Mouse (Mus musculus): ENCODE measurements around the gene Ccnf. TPM values are rescaled to one million over a fixed set of nuclear protein-coding genes. Genes with fewer than 3 reads are reported as not detected.
A peak's percentile ranks its signal among the peaks of the same experiment; 100 is the strongest.

The Ccnf gene
- total and polyA plus RNA-seq, 2 experiments from 2014 or later, result 5.0 to 6.2 TPM

GRCm38 (mm10) chr17:24223513-24223912 lies 27.8 kb downstream of the Ccnf start:
- Histone ChIP-seq H3K4me3 (ENCODE audit: low read depth, low read length) (no peak overlapping the region), H3K9ac (replicated peaks; ENCODE audit: low read length, poor library complexity, severe bottlenecking) (no peak overlapping the region), H3K4me1 (ENCODE audit: insufficient read depth, low read length) (peaks cover 9% of the 10 kb centered on the region), H3K4me2 (ENCODE audit: low read depth, low read length, poor library complexity, severe bottlenecking) (no peak overlapping the region), H3K27me3 (ENCODE audit: insufficient read depth, low read length) (no peaks in the 10 kb centered on the region), H3K9me3 (ENCODE audit: low read length) (no peaks in the 10 kb centered on the region), H3K27ac (ENCODE audit: low read depth, low read length) (no peak overlapping the region), H3K36me3 (ENCODE audit: insufficient read depth, low read length) (peaks cover 23% of the 10 kb centered on the region)
- 91% methylated on average over 5 of the region's 5 CpGs for WGBS
- DNase-seq (ENCODE audit: low spot score) (no peak), ATAC-seq (ENCODE audit: low FRiP score) (no peak)
- no peak for TF ChIP-seq CTCF (IDR thresholded peaks at IDR 0.05)

- peaks cover 9% of the 10 kb centered on the region for H3K4me1 ChIP-seq (ENCODE audit: insufficient read depth, low read length)
- WGBS, result 81% methylated on average over 6 of the region's 6 CpGs
- no peak overlapping the region for H3K4me3 ChIP-seq (ENCODE audit: low read depth, low read length)
- DNase-seq (ENCODE audit: low spot score) (no peak), ATAC-seq (ENCODE audit: low FRiP score) (no peak)
- no peak overlapping the region for H3K4me2 ChIP-seq (ENCODE audit: low read depth, low read length, poor library complexity, severe bottlenecking)
- no peak for TF ChIP-seq CTCF (IDR thresholded peaks at IDR 0.05)
- H3K9ac ChIP-seq (replicated peaks; ENCODE audit: low read length, poor library complexity, severe bottlenecking), result no peak overlapping the region
- no peaks in the 10 kb centered on the region for H3K9me3 ChIP-seq (ENCODE audit: low read length)
- no peaks in the 10 kb centered on the region for H3K27me3 ChIP-seq (ENCODE audit: insufficient read depth, low read length)
- peaks cover 22% of the 10 kb centered on the region for H3K36me3 ChIP-seq (ENCODE audit: insufficient read depth, low read length)
- no peak overlapping the region for H3K27ac ChIP-seq (ENCODE audit: low read depth, low read length)
Measured at GRCm38 (mm10) chr17:24222653-24223052, 28.6 kb downstream of the Ccnf start.

- H3K27me3 ChIP-seq (ENCODE audit: insufficient read depth, low read length), result no peaks in the 10 kb centered on the region
- peaks cover 9% of the 10 kb centered on the region for H3K4me1 ChIP-seq (ENCODE audit: insufficient read depth, low read length)
- ATAC-seq (ENCODE audit: low FRiP score) (peak; percentile 89), DNase-seq (ENCODE audit: low spot score) (peak; percentile 95)
- TF ChIP-seq CTCF (IDR thresholded peaks at IDR 0.05), result no peak
- H3K27ac ChIP-seq (ENCODE audit: low read depth, low read length), result peak within 1 kb of the TSS; percentile 65
- 5% methylated on average over 41 of the region's 41 CpGs for WGBS
- H3K9me3 ChIP-seq (ENCODE audit: low read length), result no peaks in the 10 kb centered on the region
- peaks cover 34% of the 10 kb centered on the region for H3K36me3 ChIP-seq (ENCODE audit: insufficient read depth, low read length)
- peak within 1 kb of the TSS; percentile 89 for H3K4me2 ChIP-seq (ENCODE audit: low read depth, low read length, poor library complexity, severe bottlenecking)
- peak within 1 kb of the TSS; percentile 76 for H3K4me3 ChIP-seq (ENCODE audit: low read depth, low read length)
- peak within 1 kb of the TSS; percentile 61 for H3K9ac ChIP-seq (replicated peaks; ENCODE audit: low read length, poor library complexity, severe bottlenecking)
Measured at GRCm38 (mm10) chr17:24220435-24221411, 30.6 kb downstream of the Ccnf start, which contains the start of gene Tedc2. TSS of gene Tedc2 (minus strand) at chr17:24220851.

- no peak overlapping the region for H3K4me2 ChIP-seq (ENCODE audit: low read depth, low read length, poor library complexity, severe bottlenecking)
- H3K4me1 ChIP-seq (ENCODE audit: insufficient read depth, low read length), result peaks cover 9% of the 10 kb centered on the region
- no peak for TF ChIP-seq CTCF (IDR thresholded peaks at IDR 0.05)
- H3K9ac ChIP-seq (replicated peaks; ENCODE audit: low read length, poor library complexity, severe bottlenecking), result no peak overlapping the region
- H3K4me3 ChIP-seq (ENCODE audit: low read depth, low read length), result no peak overlapping the region
- no peak for ATAC-seq (ENCODE audit: low FRiP score)
- no peaks in the 10 kb centered on the region for H3K27me3 ChIP-seq (ENCODE audit: insufficient read depth, low read length)
- no peak overlapping the region for H3K27ac ChIP-seq (ENCODE audit: low read depth, low read length)
- no peak for DNase-seq (ENCODE audit: low spot score)
- peaks cover 23% of the 10 kb centered on the region for H3K36me3 ChIP-seq (ENCODE audit: insufficient read depth, low read length)
- no peaks in the 10 kb centered on the region for H3K9me3 ChIP-seq (ENCODE audit: low read length)
- 70% methylated on average over 4 of the region's 4 CpGs for WGBS
Measured at GRCm38 (mm10) chr17:24216836-24217235, 34.4 kb downstream of the Ccnf start.

- ATAC-seq (ENCODE audit: low FRiP score), result no peak
- H3K27me3 ChIP-seq (ENCODE audit: insufficient read depth, low read length), result no peaks in the 10 kb centered on the region
- no peak overlapping the region for H3K4me3 ChIP-seq (ENCODE audit: low read depth, low read length)
- no peak overlapping the region for H3K27ac ChIP-seq (ENCODE audit: low read depth, low read length)
- no peak overlapping the region for H3K4me2 ChIP-seq (ENCODE audit: low read depth, low read length, poor library complexity, severe bottlenecking)
- 79% methylated on average over 6 of the region's 6 CpGs for WGBS
- H3K9ac ChIP-seq (replicated peaks; ENCODE audit: low read length, poor library complexity, severe bottlenecking), result no peak overlapping the region
- H3K9me3 ChIP-seq (ENCODE audit: low read length), result no peaks in the 10 kb centered on the region
- peaks cover 23% of the 10 kb centered on the region for H3K36me3 ChIP-seq (ENCODE audit: insufficient read depth, low read length)
- TF ChIP-seq CTCF (IDR thresholded peaks at IDR 0.05), result no peak
- H3K4me1 ChIP-seq (ENCODE audit: insufficient read depth, low read length), result peaks cover 22% of the 10 kb centered on the region
- no peak for DNase-seq (ENCODE audit: low spot score)
Measured at GRCm38 (mm10) chr17:24213186-24213585, 38.1 kb downstream of the Ccnf start.

GRCm38 (mm10) chr17:24212441-24213018 lies 38.8 kb downstream of the Ccnf start:
- no peak overlapping the region; the same call in 1 of the 2 replicates for H3K9ac ChIP-seq (replicated peaks; ENCODE audit: low read length, poor library complexity, severe bottlenecking)
- ATAC-seq (ENCODE audit: low FRiP score), result no peak; the same call in 1 of the 2 replicates
- WGBS, result 31% methylated on average over 5 of the region's 5 CpGs

More at GRCm38 (mm10) chr17:24212441-24213018, 38.8 kb downstream of the Ccnf start:
- Histone ChIP-seq H3K27ac (ENCODE audit: low read depth, low read length) (no peak overlapping the region; the same call in 1 of the 2 replicates), H3K4me1 (ENCODE audit: insufficient read depth, low read length) (peaks cover 28% of the 10 kb centered on the region), H3K4me3 (ENCODE audit: low read depth, low read length) (peak overlapping the region; percentile 54), H3K36me3 (ENCODE audit: insufficient read depth, low read length) (peaks cover 17% of the 10 kb centered on the region), H3K4me2 (ENCODE audit: low read depth, low read length, poor library complexity, severe bottlenecking) (peak overlapping the region; percentile 97), H3K27me3 (ENCODE audit: insufficient read depth, low read length) (no peaks in the 10 kb centered on the region), H3K9me3 (ENCODE audit: low read length) (no peaks in the 10 kb centered on the region)
- no peak for DNase-seq (ENCODE audit: low spot score)
- TF ChIP-seq CTCF (IDR thresholded peaks at IDR 0.05), result peak; percentile 76

Data from midbrain, postnatal 0 days (tissue).